Mouse (Mus musculus): ENCODE measurements at regions not wholly inside any gene's neighbourhood (a gene's known extent, or its start where the extent isn't known, plus 50 kb on each side); places are given as distances from the start of the nearest gene placed in this dataset.

DNA sequence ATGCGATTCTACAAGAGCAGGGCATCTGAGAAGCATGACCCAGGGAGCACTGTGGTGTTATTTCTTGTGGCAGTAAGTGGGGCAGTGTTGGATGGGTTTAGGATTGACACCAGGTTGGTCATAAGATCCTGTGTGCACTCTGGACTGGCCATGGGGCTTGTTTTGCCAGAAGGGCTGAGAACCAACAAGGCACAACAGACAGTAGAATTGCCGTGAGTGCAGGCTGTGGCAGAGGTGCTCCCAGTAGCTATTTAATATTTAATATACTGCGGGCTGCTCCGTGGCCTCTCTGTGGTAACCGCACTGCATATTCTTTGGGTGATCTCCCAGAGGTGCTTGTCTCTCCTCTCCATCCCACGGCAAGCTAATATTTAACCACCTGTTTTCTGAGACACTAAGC, 88.5 kb downstream of the 4930426L09Rik start:
- 92% methylated on average over 6 of the region's 6 CpGs for WGBS
- H3K36me3 ChIP-seq, result no peaks in the 10 kb centered on the region
- no peak overlapping the region for H3K4me3 ChIP-seq
- peaks cover 10% of the 10 kb centered on the region; the same call in 1 of the 2 replicates for H3K9me3 ChIP-seq
- H3K27ac ChIP-seq, result no peak overlapping the region
- H3K9ac ChIP-seq, result no peak overlapping the region
- no peak for ATAC-seq (ENCODE audit: low FRiP score)
- no peaks in the 10 kb centered on the region for H3K4me1 ChIP-seq (replicated peaks)
- no peaks in the 10 kb centered on the region for H3K27me3 ChIP-seq
- no peak overlapping the region for H3K4me2 ChIP-seq

DNA sequence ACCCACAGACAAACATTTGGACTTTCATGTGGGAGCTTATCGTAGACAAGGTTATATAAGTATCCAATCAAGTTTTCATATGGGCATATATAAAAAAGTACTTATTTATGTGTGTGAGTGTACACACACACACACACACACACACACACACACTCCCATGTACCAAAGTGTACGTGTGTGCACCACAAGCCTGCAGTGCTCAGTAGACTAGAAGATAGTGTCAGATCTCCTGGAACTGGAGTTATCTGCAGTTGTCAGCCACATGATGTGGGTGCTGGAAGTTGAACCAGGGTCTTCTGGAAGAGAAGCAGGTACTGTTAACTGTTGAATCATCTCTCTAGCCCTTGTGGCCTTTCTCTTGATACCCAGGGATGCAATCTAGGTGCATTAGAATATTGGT, 99.7 kb upstream of the Armc3 start:
- Histone ChIP-seq H3K27me3 (no peaks in the 10 kb centered on the region), H3K9me3 (no peaks in the 10 kb centered on the region), H3K4me3 (no peak overlapping the region), H3K36me3 (no peaks in the 10 kb centered on the region), H3K9ac (no peak overlapping the region), H3K4me1 (replicated peaks) (no peaks in the 10 kb centered on the region), H3K4me2 (no peak overlapping the region), H3K27ac (no peak overlapping the region)
- no peak for ATAC-seq (ENCODE audit: low FRiP score)
- WGBS, result 95% methylated on average over 2 of the region's 2 CpGs

DNA sequence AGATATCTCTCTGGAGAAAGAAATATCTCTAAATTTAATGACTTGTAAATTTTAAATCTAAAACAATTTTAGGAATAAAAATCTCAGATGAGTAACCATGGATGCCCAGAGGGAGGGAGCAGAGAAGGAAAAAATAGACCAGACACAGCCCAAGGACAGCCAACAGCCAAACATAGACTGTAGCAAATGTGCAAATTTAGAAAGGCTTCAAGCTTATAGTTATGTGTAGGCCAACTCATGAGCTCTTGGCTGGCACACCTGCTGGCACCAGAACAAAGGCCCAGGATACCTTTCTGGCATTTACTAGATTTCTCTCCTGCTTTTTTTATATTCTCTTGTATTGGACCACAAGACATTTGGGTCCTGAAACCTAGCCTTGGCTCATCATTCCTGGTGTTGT, 90.3 kb upstream of the Armc3 start:
- Histone ChIP-seq H3K4me2 (no peak overlapping the region), H3K4me1 (replicated peaks) (no peaks in the 10 kb centered on the region), H3K9me3 (no peaks in the 10 kb centered on the region), H3K4me3 (no peak overlapping the region), H3K36me3 (no peaks in the 10 kb centered on the region), H3K27ac (no peak overlapping the region), H3K27me3 (no peaks in the 10 kb centered on the region), H3K9ac (no peak overlapping the region)
- no peak for ATAC-seq (ENCODE audit: low FRiP score)

DNA sequence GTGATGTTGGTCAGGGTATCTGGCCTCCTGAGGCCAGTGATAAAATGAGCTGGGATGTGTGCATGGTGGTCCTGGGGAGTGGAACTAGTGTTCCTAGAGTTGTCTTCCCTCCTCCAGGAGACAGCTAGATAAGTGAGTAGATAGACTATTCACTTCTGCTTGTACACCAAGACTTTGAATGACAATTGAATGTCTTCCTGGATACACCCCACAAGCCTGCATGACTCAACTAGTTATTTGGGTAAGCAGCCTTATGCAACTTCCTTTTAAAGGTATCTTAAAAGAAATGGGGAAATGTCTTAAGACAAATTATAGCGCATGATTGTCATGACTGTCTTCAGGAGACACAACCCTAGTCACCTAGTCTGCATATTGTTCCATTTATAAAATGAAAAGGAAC, 79.2 kb upstream of the Armc3 start:
- H3K27ac ChIP-seq, result no peak overlapping the region
- H3K27me3 ChIP-seq, result no peaks in the 10 kb centered on the region
- H3K9ac ChIP-seq, result no peak overlapping the region
- no peak overlapping the region for H3K4me2 ChIP-seq
- WGBS, result 100% methylated on average over 1 of the region's 1 CpGs
- no peaks in the 10 kb centered on the region for H3K9me3 ChIP-seq
- no peaks in the 10 kb centered on the region for H3K36me3 ChIP-seq
- H3K4me1 ChIP-seq (replicated peaks), result no peaks in the 10 kb centered on the region
- no peak for ATAC-seq (ENCODE audit: low FRiP score)
- H3K4me3 ChIP-seq, result no peak overlapping the region

GRCm38 (mm10) chr2:19132864-19133263, 66.2 kb upstream of the Armc3 start:
- 91% methylated on average over 6 of the region's 6 CpGs for WGBS
- H3K9ac ChIP-seq, result no peak overlapping the region

DNA sequence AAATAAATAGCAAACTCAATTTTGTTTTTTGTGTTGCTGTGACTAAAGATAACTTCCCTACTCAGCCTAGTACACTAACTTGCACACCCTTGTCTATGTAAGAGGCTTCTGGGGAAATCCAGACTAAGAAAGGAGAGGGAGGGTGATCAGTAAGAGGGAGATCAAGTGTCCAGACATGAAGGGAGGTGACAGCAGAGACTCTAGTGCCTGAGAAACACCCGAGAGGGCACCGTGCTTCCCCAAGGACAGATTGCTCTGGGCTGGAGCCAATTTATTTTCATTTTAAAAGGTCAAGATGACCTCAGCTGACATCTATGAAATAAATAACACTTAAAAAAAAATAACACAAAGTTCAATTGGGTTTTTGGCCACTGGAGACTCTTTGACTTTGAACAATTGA, 56.5 kb upstream of the Armc3 start:
- Histone ChIP-seq H3K4me2 (no peak overlapping the region), H3K4me3 (no peak overlapping the region), H3K9me3 (no peaks in the 10 kb centered on the region), H3K27ac (no peak overlapping the region), H3K4me1 (replicated peaks) (0 out of 2 replicates have a peak, but pooled peaks cover 10% of the 10 kb centered on the region), H3K36me3 (no peaks in the 10 kb centered on the region), H3K9ac (no peak overlapping the region), H3K27me3 (no peaks in the 10 kb centered on the region)
- 65% methylated on average over 2 of the region's 2 CpGs for WGBS
- ATAC-seq (ENCODE audit: low FRiP score), result no peak

More at GRCm38 (mm10) chr2:19132864-19133263, 66.2 kb upstream of the Armc3 start:
- Histone ChIP-seq H3K4me1 (replicated peaks) (no peaks in the 10 kb centered on the region), H3K9me3 (no peaks in the 10 kb centered on the region), H3K27ac (no peak overlapping the region), H3K4me3 (no peak overlapping the region), H3K27me3 (no peaks in the 10 kb centered on the region), H3K36me3 (no peaks in the 10 kb centered on the region), H3K4me2 (no peak overlapping the region)
- ATAC-seq (ENCODE audit: low FRiP score), result no peak

DNA sequence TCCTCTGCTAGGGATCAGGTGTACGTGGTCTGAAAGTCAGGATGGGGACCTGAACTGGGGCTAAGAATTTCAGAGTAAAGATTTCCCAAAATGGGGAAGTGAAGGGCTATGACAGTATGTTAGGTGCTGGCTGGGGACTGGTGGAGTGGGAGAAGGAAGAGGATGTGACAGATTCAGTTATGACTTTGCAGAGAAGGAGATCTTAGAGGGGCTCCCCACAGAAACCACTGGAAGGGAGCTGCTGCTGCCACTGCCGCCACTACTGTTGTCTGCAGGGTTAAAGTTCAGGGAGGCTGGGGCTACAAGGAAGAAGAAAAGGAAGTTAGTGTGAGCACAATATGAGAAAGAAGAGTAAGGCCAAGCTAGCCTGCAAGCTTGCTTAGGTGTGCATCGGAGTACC, 53.7 kb upstream of the Armc3 start:
- no peak overlapping the region for H3K27ac ChIP-seq
- no peaks in the 10 kb centered on the region for H3K36me3 ChIP-seq
- no peaks in the 10 kb centered on the region for H3K27me3 ChIP-seq
- WGBS, result 76% methylated on average over 3 of the region's 3 CpGs
- no peak for ATAC-seq (ENCODE audit: low FRiP score)
- no peak overlapping the region for H3K4me2 ChIP-seq
- no peak overlapping the region for H3K9ac ChIP-seq
- H3K4me1 ChIP-seq (replicated peaks), result 0 out of 2 replicates have a peak, but pooled peaks cover 10% of the 10 kb centered on the region
- no peaks in the 10 kb centered on the region for H3K9me3 ChIP-seq
- no peak overlapping the region for H3K4me3 ChIP-seq

GRCm38 (mm10) chr2:19145881-19146280, 53.2 kb upstream of the Armc3 start:
- Histone ChIP-seq H3K27ac (no peak overlapping the region), H3K36me3 (no peaks in the 10 kb centered on the region), H3K9ac (no peak overlapping the region), H3K9me3 (no peaks in the 10 kb centered on the region), H3K4me1 (replicated peaks) (0 out of 2 replicates have a peak, but pooled peaks cover 10% of the 10 kb centered on the region), H3K27me3 (no peaks in the 10 kb centered on the region), H3K4me3 (no peak overlapping the region), H3K4me2 (no peak overlapping the region)
- 62% methylated on average over 2 of the region's 2 CpGs for WGBS
- peak; percentile 78; the same call in 1 of the 2 replicates for ATAC-seq (ENCODE audit: low FRiP score)

DNA sequence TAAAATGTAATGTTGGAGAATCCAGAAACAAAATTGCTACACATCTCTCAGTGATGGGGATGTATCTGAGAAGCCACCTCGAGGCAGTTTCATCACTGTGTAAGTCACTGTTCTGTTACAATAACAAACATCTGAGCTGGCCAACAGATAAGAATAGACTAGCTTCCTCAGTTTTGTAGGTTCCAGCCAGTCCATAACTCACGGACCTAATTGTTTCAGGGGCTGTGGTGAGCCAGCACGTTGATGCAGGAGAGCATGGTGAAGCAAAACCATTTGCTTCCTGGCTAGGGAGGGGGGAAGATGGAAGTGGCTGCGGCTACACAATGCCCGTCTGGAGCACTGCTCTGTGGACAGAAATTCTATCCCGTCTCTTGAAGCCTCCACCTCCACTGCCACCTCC, 52.8 kb upstream of the Armc3 start:
- 0 out of 2 replicates have a peak, but pooled peaks cover 10% of the 10 kb centered on the region for H3K4me1 ChIP-seq (replicated peaks)
- H3K4me2 ChIP-seq, result no peak overlapping the region
- ATAC-seq (ENCODE audit: low FRiP score), result no peak
- H3K9ac ChIP-seq, result no peak overlapping the region
- no peak overlapping the region for H3K4me3 ChIP-seq
- H3K9me3 ChIP-seq, result no peaks in the 10 kb centered on the region
- H3K27me3 ChIP-seq, result no peaks in the 10 kb centered on the region
- 58% methylated on average over 6 of the region's 6 CpGs for WGBS
- H3K27ac ChIP-seq, result no peak overlapping the region
- H3K36me3 ChIP-seq, result no peaks in the 10 kb centered on the region

- H3K4me1 ChIP-seq (replicated peaks), result 0 out of 2 replicates have a peak, but pooled peaks cover 10% of the 10 kb centered on the region
- H3K36me3 ChIP-seq, result no peaks in the 10 kb centered on the region
- H3K27me3 ChIP-seq, result no peaks in the 10 kb centered on the region
- H3K9ac ChIP-seq, result no peak overlapping the region
- no peaks in the 10 kb centered on the region for H3K9me3 ChIP-seq
- ATAC-seq (ENCODE audit: low FRiP score), result peak; percentile 57; the same call in 1 of the 2 replicates
- H3K4me2 ChIP-seq, result no peak overlapping the region
- no peak overlapping the region for H3K27ac ChIP-seq
- H3K4me3 ChIP-seq, result no peak overlapping the region
- 55% methylated on average over 5 of the region's 5 CpGs for WGBS
Observed at GRCm38 (mm10) chr2:19148812-19149211, 50.3 kb upstream of the Armc3 start.

All from hindbrain, embryonic 13.5 days (tissue).